23 mouse cellular contexts compared by ENCODE assay signal in genomic region chr6:72190120-72190519, GRCm38 (mm10). TPM values are rescaled to one million over a fixed set of nuclear protein-coding genes. Genes with fewer than 3 reads are reported as not detected.
DNase-seq lines count a peak whose midpoint lies in the region; ATAC-seq lines count a peak whose summit lies in the region.
"Had no signal": no experiment of that assay in that cellular context is flagged by ENCODE, and none has a peak within 500 bp of the region (broad histone marks: within the 10 kb centered on the region; RNA-seq: fewer than 3 reads in every experiment).

No protein-coding gene starts in this region.

- H3K27ac ChIP-seq in lung, embryonic 15.5 days: peak overlapping the region; percentile 89; the same call in 1 of the 2 replicates
- H3K27ac ChIP-seq in midbrain, embryonic 16.5 days (ENCODE audit: low read length): no peak overlapping the region
- no peak overlapping the region for H3K27ac ChIP-seq in neural tube, embryonic 15.5 days (replicated peaks)
- H3K27ac ChIP-seq: hindbrain, embryonic 13.5 days; liver, embryonic 13.5 days; midbrain, embryonic 15.5 days had no signal

- 0 out of 2 replicates have a peak, but pooled peaks cover 3% of the 10 kb centered on the region for H3K27me3 ChIP-seq in lung, embryonic 15.5 days
- H3K27me3 ChIP-seq in midbrain, embryonic 16.5 days (ENCODE audit: control insufficient read depth, insufficient read depth, low read depth, low read length): peaks cover 11% of the 10 kb centered on the region; the same call in 1 of the 2 replicates
- H3K27me3 ChIP-seq in neural tube, embryonic 15.5 days (replicated peaks): peaks cover 43% of the 10 kb centered on the region

- ATAC-seq in lung, embryonic 15.5 days (ENCODE audit: borderline replicate concordance, extremely low read depth, low FRiP score, low TSS enrichment): no peak
- ATAC-seq in common myeloid progenitor, adult 5-6 weeks (replicated peaks; ENCODE audit: low read depth, poor library complexity, severe bottlenecking): peak; percentile 67
- peak; percentile 80 for ATAC-seq in megakaryocyte, adult 5-6 weeks (ENCODE audit: poor library complexity, severe bottlenecking)
- ATAC-seq in midbrain, embryonic 16.5 days: no peak
- ATAC-seq in neural tube, embryonic 15.5 days (ENCODE audit: low FRiP score): no peak
- no peak for ATAC-seq in erythroblast, adult 5-6 weeks (replicated peaks; ENCODE audit: low FRiP score, poor library complexity, severe bottlenecking)
- ATAC-seq: inflammation-experienced regulatory T-cells, adult 6 months; midbrain, embryonic 15.5 days had no signal

- no peak overlapping the region for H3K4me3 ChIP-seq in lung, embryonic 15.5 days
- no peak overlapping the region for H3K4me3 ChIP-seq in midbrain, embryonic 16.5 days (ENCODE audit: low read depth, low read length)
- H3K4me3 ChIP-seq in neural tube, embryonic 15.5 days (replicated peaks): no peak overlapping the region
- H3K4me3 ChIP-seq: hindbrain, embryonic 13.5 days; liver, embryonic 13.5 days; midbrain, embryonic 15.5 days; myocyte had no signal

- no peaks in the 10 kb centered on the region for H3K36me3 ChIP-seq in lung, embryonic 15.5 days
- no peaks in the 10 kb centered on the region for H3K36me3 ChIP-seq in midbrain, embryonic 16.5 days (ENCODE audit: control insufficient read depth, insufficient read depth, low read length)
- no peaks in the 10 kb centered on the region for H3K36me3 ChIP-seq in neural tube, embryonic 15.5 days
- H3K36me3 ChIP-seq: embryonic facial prominence, embryonic 15.5 days; hindbrain, embryonic 13.5 days; liver, embryonic 13.5 days; midbrain, embryonic 15.5 days had no signal

- DNase-seq in lung, postnatal 10 days: no peak
- peak; percentile 49 for DNase-seq in CD4-positive, CD25-positive, alpha-beta regulatory T cell, adult 2 months (ENCODE audit: low read depth, low spot score)
- DNase-seq: B cell, adult 2 months; cerebellum, adult 11-12 months; cerebellum, postnatal 25 days; embryo, embryonic 11 days; gastrocnemius, postnatal 10 days; kidney, adult 2 months; kidney, postnatal 10 days; liver, embryonic 13.5 days; lung, adult 2 months; lung, postnatal 36 days had no signal

- H3K9me3 ChIP-seq in lung, embryonic 15.5 days: no peaks in the 10 kb centered on the region
- no peaks in the 10 kb centered on the region for H3K9me3 ChIP-seq in midbrain, embryonic 16.5 days (replicated peaks; ENCODE audit: control insufficient read depth, low read length, poor library complexity, severe bottlenecking)
- no peaks in the 10 kb centered on the region for H3K9me3 ChIP-seq in neural tube, embryonic 15.5 days (replicated peaks)
- H3K9me3 ChIP-seq: embryonic facial prominence, embryonic 15.5 days; liver, embryonic 13.5 days; midbrain, embryonic 15.5 days had no signal

- no peak overlapping the region; the same call in 1 of the 2 replicates for H3K4me2 ChIP-seq in lung, embryonic 15.5 days
- no peak overlapping the region for H3K4me2 ChIP-seq in midbrain, embryonic 16.5 days (ENCODE audit: low read length)
- no peak overlapping the region for H3K4me2 ChIP-seq in neural tube, embryonic 15.5 days
- H3K4me2 ChIP-seq: liver, embryonic 13.5 days had no signal

- H3K4me1 ChIP-seq in lung, embryonic 15.5 days: peaks cover 37% of the 10 kb centered on the region
- H3K4me1 ChIP-seq in midbrain, embryonic 16.5 days (ENCODE audit: control insufficient read depth, insufficient read depth, low read length): peaks cover 6% of the 10 kb centered on the region
- H3K4me1 ChIP-seq in neural tube, embryonic 15.5 days: peaks cover 15% of the 10 kb centered on the region
- H3K4me1 ChIP-seq: liver, embryonic 13.5 days had no signal

- 22% methylated on average over 6 of the region's 6 CpGs for WGBS in lung, embryonic 15.5 days
- 40% methylated on average over 6 of the region's 6 CpGs for WGBS in midbrain, embryonic 16.5 days
- WGBS in neural tube, embryonic 15.5 days: 39% methylated on average over 6 of the region's 6 CpGs

- H3K9ac ChIP-seq in lung, embryonic 15.5 days: no peak overlapping the region
- H3K9ac ChIP-seq in midbrain, embryonic 16.5 days (ENCODE audit: low read depth, low read length): no peak overlapping the region
- no peak overlapping the region for H3K9ac ChIP-seq in neural tube, embryonic 15.5 days (replicated peaks)
- H3K9ac ChIP-seq: embryonic facial prominence, embryonic 15.5 days; liver, embryonic 13.5 days; midbrain, embryonic 15.5 days had no signal

RNA-seq across cellular contexts. Expression of gene Atoh8, which starts 45.3 kb away (rescaled TPM):
- polyA plus RNA-seq in lung, embryonic 15.5 days (2015; fragmentation: Nextera tagmentation; extraction: Ambion mirVana): 25.4 and 27.8 TPM in 2 replicates
- total RNA-seq in common myeloid progenitor, adult 5-6 weeks (2017): 0.39 and 0.82 TPM in 2 replicates
- total RNA-seq in megakaryocyte, adult 5-6 weeks (2015): 0.22 TPM in 1 of 2 replicates, not detected in the other
- total RNA-seq in megakaryocyte, adult 5-6 weeks (2017): 0.51 TPM in 1 of 2 replicates, not detected in the other
- polyA plus RNA-seq in midbrain, embryonic 16.5 days (2015; fragmentation: Nextera tagmentation; extraction: Ambion mirVana): 1.8 and 2.1 TPM in 2 replicates
- polyA plus RNA-seq in neural tube, embryonic 15.5 days (2015; fragmentation: Nextera tagmentation; extraction: Ambion mirVana): 3.1 and 5.1 TPM in 2 replicates
- total RNA-seq in erythroblast, adult 5-6 weeks (2015; ENCODE audit: low replicate concordance): not detected in 2 replicates
- total RNA-seq in erythroblast, adult 5-6 weeks (2017; ENCODE audit: low replicate concordance): not detected in 2 replicates
- polyA plus RNA-seq: inflammation-experienced regulatory T-cells, adult 6 months had no signal

Comparison
In these comparisons a context has a peak if more than half of its experiments do, and no peak if none do; other contexts are left out.
1. ATAC-seq: peak in common myeloid progenitor, adult 5-6 weeks (single experiment) and megakaryocyte, adult 5-6 weeks (single experiment); none in lung, embryonic 15.5 days (single experiment), midbrain, embryonic 16.5 days (single experiment), neural tube, embryonic 15.5 days (single experiment) and erythroblast, adult 5-6 weeks (single experiment).